Mouse (Mus musculus) bone marrow, adult 2 months (tissue): ENCODE measurements around the gene Lmnb2. TPM values are rescaled to one million over a fixed set of nuclear protein-coding genes. Genes with fewer than 3 reads are reported as not detected.
A peak's percentile ranks its signal among the peaks of the same experiment; 100 is the strongest.

Experiments
- H3K27ac ChIP-seq: fragments of 200-500 bp; 2 replicates; pipeline ENCODE4 v1.5.1; 2012; ENCODE audit warnings: low read depth, mild to moderate bottlenecking, control low read depth, inconsistent platforms, low read length; ENCODE audit not compliant: control insufficient read depth, poor library complexity, insufficient read depth
- H3K4me1 ChIP-seq: fragments of 200-500 bp; 2 replicates; pipeline ENCODE4 v1.6.1; 2011; ENCODE audit warnings: low read length; ENCODE audit not compliant: control insufficient read depth, insufficient read depth
- H3K4me3 ChIP-seq: fragments of 200-500 bp; replicated peaks from 2 replicates; pipeline ENCODE3; 2011; ENCODE audit warnings: mild to moderate bottlenecking, low read depth, low read length, control low read depth; ENCODE audit not compliant: control insufficient read depth
- CTCF ChIP-seq: fragments of 200-500 bp; IDR thresholded peaks from 2 replicates; pipeline ENCODE4 v1.5.1; 2011; ENCODE audit warnings: low read length, control low read depth; ENCODE audit not compliant: control insufficient read depth, insufficient read depth
- POLR2A ChIP-seq: fragments of 200-500 bp; IDR thresholded peaks from 2 replicates; pipeline ENCODE4 v1.6.1; 2011; ENCODE audit warnings: low read depth, mild to moderate bottlenecking, control low read depth, low read length, borderline replicate concordance; ENCODE audit not compliant: control insufficient read depth
- WGBS: fragments of 180-500 bp; shearing (Covaris S2); methylation state at CpG from one replicate; pipeline ENCODE4 v1.1.7; 2018; 5-methylcytosine and 5-hydroxymethylcytosine counted together
- polyA plus RNA-seq: library from polyadenylated mRNA; stranded (reverse); fragments of >200 nt; gene quantifications from 2 replicates; pipeline ENCODE4 v1.2.4, GENCODE M21; 2011; ENCODE audit warnings: low replicate concordance; ENCODE audit not compliant: missing spikeins, insufficient read depth, insufficient read length

Gene Lmnb2
- polyA plus RNA-seq, 1 experiment: 29.8 TPM

- WGBS: 26% methylated on average over 5 of the region's 5 CpGs
- Histone ChIP-seq H3K4me1 (peaks cover 2% of the 10 kb centered on the region; the same call in 1 of the 2 replicates), H3K27ac (no peak overlapping the region), H3K4me3 (no peak overlapping the region)
- TF ChIP-seq POLR2A (no peak), CTCF (peak; percentile 77)
Measured at GRCm38 (mm10) chr10:80876028-80876427, 42.0 kb downstream of the Lmnb2 start.

- WGBS: 89% methylated on average over 9 of the region's 9 CpGs
- Histone ChIP-seq H3K4me3 (no peak overlapping the region), H3K4me1 (no peaks in the 10 kb centered on the region; the same call in 1 of the 2 replicates), H3K27ac (no peak overlapping the region)
- no peak for TF ChIP-seq POLR2A
- no peak for TF ChIP-seq CTCF
Measured at GRCm38 (mm10) chr10:80874035-80874434, 44.0 kb downstream of the Lmnb2 start.

GRCm38 (mm10) chr10:80871581-80871980, 46.5 kb downstream of the Lmnb2 start, which contains the start of gene Tmprss9:
Tmprss9 (plus strand) TSS chr10:80871848.
- no peaks in the 10 kb centered on the region for H3K4me1 ChIP-seq
- no peak within 1 kb of the TSS for H3K4me3 ChIP-seq
- TF ChIP-seq CTCF (no peak), POLR2A (no peak)
- WGBS: 33% methylated on average over 9 of the region's 9 CpGs
- H3K27ac ChIP-seq: no peak within 1 kb of the TSS

- WGBS: 50% methylated on average over 6 of the region's 6 CpGs
- H3K4me3 ChIP-seq: no peak overlapping the region
- H3K4me1 ChIP-seq: no peaks in the 10 kb centered on the region
- TF ChIP-seq POLR2A: no peak
- TF ChIP-seq CTCF: no peak
- no peak overlapping the region for H3K27ac ChIP-seq
Measured at GRCm38 (mm10) chr10:80870993-80871392, 47.1 kb downstream of the Lmnb2 start.

- no peaks in the 10 kb centered on the region for H3K4me1 ChIP-seq
- H3K27ac ChIP-seq: no peak overlapping the region
- no peak for TF ChIP-seq CTCF
- TF ChIP-seq POLR2A: no peak; the same call in 1 of the 2 replicates
- H3K4me3 ChIP-seq: no peak overlapping the region
- 94% methylated on average over 16 of the region's 16 CpGs for WGBS
Measured at GRCm38 (mm10) chr10:80864446-80864845, 53.6 kb downstream of the Lmnb2 start.

GRCm38 (mm10) chr10:80862305-80862704, 55.7 kb downstream of the Lmnb2 start:
- peaks cover 4% of the 10 kb centered on the region; the same call in 1 of the 2 replicates for H3K4me1 ChIP-seq
- no peak overlapping the region for H3K4me3 ChIP-seq
- WGBS: 91% methylated on average over 5 of the region's 5 CpGs
- TF ChIP-seq CTCF: no peak
- TF ChIP-seq POLR2A: no peak
- H3K27ac ChIP-seq: peak overlapping the region; percentile 34; the same call in 1 of the 2 replicates

GRCm38 (mm10) chr10:80858350-80858935, 59.6 kb downstream of the Lmnb2 start:
- H3K4me3 ChIP-seq: peak overlapping the region; percentile 64
- 62% methylated on average over 7 of the region's 7 CpGs for WGBS
- TF ChIP-seq CTCF (no peak), POLR2A (peak; percentile 48; the same call in 1 of the 2 replicates)
- peak overlapping the region; percentile 97 for H3K27ac ChIP-seq
- peaks cover 6% of the 10 kb centered on the region for H3K4me1 ChIP-seq

GRCm38 (mm10) chr10:80857848-80858247, 60.2 kb downstream of the Lmnb2 start:
- TF ChIP-seq CTCF: no peak
- TF ChIP-seq POLR2A: peak; percentile 88
- peak overlapping the region; percentile 64 for H3K4me3 ChIP-seq

More at GRCm38 (mm10) chr10:80857848-80858247, 60.2 kb downstream of the Lmnb2 start:
- peak overlapping the region; percentile 97 for H3K27ac ChIP-seq
- 63% methylated on average over 3 of the region's 3 CpGs for WGBS
- peaks cover 6% of the 10 kb centered on the region for H3K4me1 ChIP-seq
